Mouse (Mus musculus) ES-E14 (cell line): Measurements from ENCODE around the gene Lsm14a.

Source experiments
- CHD2 ChIP-seq: IDR thresholded peaks from 2 replicates; pipeline ENCODE4 v1.6.1; 2014; ENCODE audit warnings: mild to moderate bottlenecking, low read depth, low read length, inconsistent platforms
- HCFC1 ChIP-seq: IDR thresholded peaks from 2 replicates; pipeline ENCODE4 v1.6.1; 2012; ENCODE audit warnings: low read length, inconsistent platforms, borderline replicate concordance; ENCODE audit not compliant: insufficient read depth
- MAFK ChIP-seq: IDR thresholded peaks from 2 replicates; pipeline ENCODE4 v1.6.1; 2014; ENCODE audit warnings: mild to moderate bottlenecking, low read depth, low read length, inconsistent platforms; ENCODE audit not compliant: insufficient read depth
- ZC3H11A ChIP-seq: IDR thresholded peaks from 2 replicates; pipeline ENCODE4 v1.6.1; 2012; ENCODE audit warnings: low read depth, mild to moderate bottlenecking, inconsistent platforms, low read length, borderline replicate concordance
- ZNF384 ChIP-seq: IDR thresholded peaks from 2 replicates; pipeline ENCODE4 v1.6.1; 2012; ENCODE audit warnings: low read depth, low read length, inconsistent platforms

DNA sequence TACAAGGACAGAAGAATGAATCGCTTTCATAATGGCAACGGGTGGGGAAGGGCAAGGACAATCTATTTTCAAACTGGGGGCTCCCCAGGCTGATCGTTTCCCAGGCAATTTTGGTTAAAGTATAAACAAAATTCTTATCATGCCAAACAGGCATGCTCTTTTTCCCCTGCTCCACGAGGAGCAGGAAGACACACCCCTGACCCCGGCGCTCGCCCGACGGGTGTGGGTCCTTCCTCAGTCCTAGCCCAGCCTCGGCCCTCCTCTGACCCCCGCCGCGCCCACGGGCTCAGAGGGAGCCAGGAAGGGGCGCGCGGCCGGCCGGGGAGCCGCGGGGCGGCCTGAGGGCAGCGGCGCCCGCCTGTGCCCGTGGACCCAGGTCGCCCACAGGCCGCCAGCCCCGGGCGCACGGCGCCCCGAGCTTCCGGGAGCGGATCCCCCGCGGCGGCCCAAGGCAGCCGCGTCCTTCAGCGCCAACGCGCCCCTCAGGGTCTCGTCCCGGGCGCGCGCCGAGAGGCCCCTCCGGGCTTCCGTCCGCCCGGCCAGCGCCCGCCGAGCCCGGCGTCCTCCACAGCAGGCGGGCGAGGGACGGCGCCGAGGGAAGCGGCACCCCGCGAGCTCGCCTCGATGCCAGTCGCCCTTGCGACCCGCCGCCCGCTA lies 80.2 kb downstream of the Lsm14a start:
- no peak for TF ChIP-seq MAFK
- no peak for TF ChIP-seq ZNF384
- TF ChIP-seq ZC3H11A: no peak
- TF ChIP-seq CHD2: no peak
- no peak; the same call in 1 of the 2 replicates for TF ChIP-seq HCFC1
